Mouse (Mus musculus) liver, adult 2 months (tissue): ENCODE measurements around the gene Kat2a.

Source experiments
- CTCF ChIP-seq: fragments of 200-500 bp; IDR thresholded peaks from 2 replicates; pipeline ENCODE4 v1.5.1; 2011; ENCODE audit warnings: low read depth, low read length, control low read depth
- POLR2A ChIP-seq: fragments of 200-500 bp; IDR thresholded peaks from 2 replicates; pipeline ENCODE4 v1.6.1; 2011; ENCODE audit warnings: low read length, control low read depth; ENCODE audit not compliant: insufficient read depth; ENCODE audit errors: extremely low read depth

DNA sequence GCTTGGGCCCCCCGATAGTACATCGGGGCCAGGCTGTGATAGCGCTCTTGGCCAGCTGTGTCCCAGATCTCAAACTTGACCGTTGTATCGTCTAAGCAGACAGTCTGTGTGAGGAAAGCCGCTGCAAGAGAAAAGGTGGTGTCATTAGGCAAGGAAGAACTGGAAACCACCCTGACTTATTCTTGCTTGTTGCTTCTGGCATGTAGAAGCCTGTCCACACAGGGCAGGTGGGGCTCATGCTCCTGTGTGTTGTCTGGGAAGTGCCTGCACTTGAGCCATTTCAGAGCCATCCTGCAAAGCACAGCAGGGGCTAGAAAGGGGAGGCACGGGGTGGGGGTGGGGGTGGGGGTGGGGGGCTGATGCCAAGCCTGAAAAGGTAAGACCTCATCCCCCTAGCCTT, 6.2 kb upstream of the Kat2a start:
- TF ChIP-seq CTCF = no peak
- TF ChIP-seq POLR2A = no peak
